Mouse (Mus musculus): ENCODE results near the gene Twist2. TPM values are rescaled to one million over a fixed set of nuclear protein-coding genes. Genes with fewer than 3 reads are reported as not detected.

Gene Twist2
- polyA plus RNA-seq, 2 experiments: 0.26 to 0.27 TPM

DNA sequence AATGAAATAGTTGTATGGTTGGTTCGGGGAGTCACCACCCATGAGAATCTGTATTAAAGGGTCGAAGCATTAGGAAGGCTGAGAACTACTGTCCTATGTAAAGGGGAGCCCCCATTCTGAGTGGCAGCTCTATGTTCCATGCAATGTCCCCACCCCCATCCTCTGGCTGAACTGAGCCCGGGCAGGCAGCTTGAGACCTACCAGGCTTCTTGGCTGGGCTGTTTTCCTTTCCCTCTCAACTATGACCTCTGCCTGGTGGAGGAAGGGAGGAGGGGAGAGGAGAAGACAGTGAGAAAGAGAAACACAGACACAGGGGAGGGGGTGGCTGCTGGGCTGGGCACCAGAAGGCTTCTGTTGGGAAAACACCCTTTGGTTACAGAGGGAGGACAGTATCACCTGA lies 1.9 kb upstream of the Twist2 start:
- WGBS (ENCODE audit: insufficient replicate concordance): 42% methylated on average over 3 of the region's 3 CpGs
- H3K36me3 ChIP-seq (replicated peaks; ENCODE audit: control insufficient read depth, insufficient read depth, low read depth): no peaks in the 10 kb centered on the region
- no peak overlapping the region for H3K27ac ChIP-seq
- no peak overlapping the region for H3K4me3 ChIP-seq (ENCODE audit: insufficient read depth in 1 of 2, low read depth in 2 of 2, low read length in 2 of 2)
- no peak overlapping the region for H3K4me2 ChIP-seq (ENCODE audit: low read depth)
- H3K9ac ChIP-seq (replicated peaks): no peak overlapping the region
- peaks cover 33% of the 10 kb centered on the region for H3K27me3 ChIP-seq (ENCODE audit: control insufficient read depth, insufficient read depth, low read length)
- DNase-seq (ENCODE audit: low read depth in 3 of 3, low spot score in 3 of 3) (no peak), ATAC-seq (ENCODE audit: insufficient read depth) (no peak)
- H3K4me1 ChIP-seq (replicated peaks; ENCODE audit: control insufficient read depth in 2 of 2, insufficient read depth in 2 of 2, low read length in 1 of 2): no peaks in the 10 kb centered on the region
- TF ChIP-seq CTCF (IDR thresholded peaks at IDR 0.05; ENCODE audit: low read depth) (no peak), EP300 (IDR thresholded peaks at IDR 0.05; ENCODE audit: low read depth) (no peak)
- H3K9me3 ChIP-seq (ENCODE audit: control insufficient read depth, low read length): no peaks in the 10 kb centered on the region

DNA sequence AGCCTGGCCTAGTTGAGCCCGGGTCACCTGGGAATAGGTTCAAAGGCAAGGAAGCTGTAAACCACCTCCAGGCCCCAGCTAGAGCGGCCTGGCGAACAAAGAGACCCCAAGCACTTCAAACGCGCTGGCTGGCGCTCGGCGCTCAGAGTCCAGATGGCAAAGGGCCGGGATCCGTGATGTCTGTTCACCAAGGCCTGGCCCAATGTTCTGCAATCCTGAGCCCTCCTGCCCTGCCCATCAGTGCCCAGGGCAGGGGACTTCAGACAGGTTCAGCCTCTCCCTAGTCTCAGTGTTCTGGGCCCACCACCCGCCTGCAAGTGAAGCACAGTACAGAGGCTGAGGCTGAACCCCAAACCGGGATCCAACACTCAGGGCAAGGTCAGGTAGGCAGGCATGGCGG lies 913 bp upstream of the Twist2 start:
- no peak for DNase-seq (ENCODE audit: low read depth in 3 of 3, low spot score in 3 of 3)
- Histone ChIP-seq H3K27ac (no peak overlapping the region), H3K9ac (replicated peaks) (no peak overlapping the region), H3K36me3 (replicated peaks; ENCODE audit: control insufficient read depth, insufficient read depth, low read depth) (no peaks in the 10 kb centered on the region), H3K4me2 (ENCODE audit: low read depth) (no peak overlapping the region), H3K27me3 (ENCODE audit: control insufficient read depth, insufficient read depth, low read length) (peaks cover 33% of the 10 kb centered on the region), H3K9me3 (ENCODE audit: control insufficient read depth, low read length) (no peaks in the 10 kb centered on the region), H3K4me3 (ENCODE audit: insufficient read depth in 1 of 2, low read depth in 2 of 2, low read length in 2 of 2) (no peak overlapping the region), H3K4me1 (replicated peaks; ENCODE audit: control insufficient read depth in 2 of 2, insufficient read depth in 2 of 2, low read length in 1 of 2) (no peaks in the 10 kb centered on the region)
- ATAC-seq (ENCODE audit: insufficient read depth): no peak
- TF ChIP-seq CTCF (IDR thresholded peaks at IDR 0.05; ENCODE audit: low read depth) (no peak), EP300 (IDR thresholded peaks at IDR 0.05; ENCODE audit: low read depth) (no peak)
- 22% methylated on average over 13 of the region's 13 CpGs for WGBS (ENCODE audit: insufficient replicate concordance)

DNA sequence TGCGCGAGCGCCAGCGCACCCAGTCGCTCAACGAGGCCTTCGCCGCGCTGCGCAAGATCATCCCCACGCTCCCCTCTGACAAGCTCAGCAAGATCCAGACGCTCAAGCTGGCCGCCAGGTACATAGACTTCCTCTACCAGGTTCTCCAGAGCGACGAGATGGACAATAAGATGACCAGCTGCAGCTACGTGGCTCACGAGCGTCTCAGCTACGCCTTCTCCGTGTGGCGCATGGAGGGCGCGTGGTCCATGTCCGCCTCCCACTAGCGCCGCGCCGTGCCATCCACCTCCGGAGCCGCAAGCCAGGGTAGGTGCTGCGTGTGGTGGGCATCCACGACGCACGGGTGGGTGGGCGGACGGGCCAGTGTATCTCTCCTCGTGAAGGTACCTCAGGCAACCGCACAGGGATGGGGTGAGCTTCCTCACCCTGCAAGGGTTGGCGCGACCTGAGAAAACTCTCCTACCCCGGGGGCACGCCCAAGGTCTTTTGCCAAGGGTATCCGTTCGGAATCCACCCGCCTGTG lies 644 bp downstream of the Twist2 start:
- 4% methylated on average over 45 of the region's 45 CpGs for WGBS (ENCODE audit: insufficient replicate concordance)
- no peaks in the 10 kb centered on the region for H3K4me1 ChIP-seq (replicated peaks; ENCODE audit: control insufficient read depth in 2 of 2, insufficient read depth in 2 of 2, low read length in 1 of 2)
- no peaks in the 10 kb centered on the region for H3K36me3 ChIP-seq (replicated peaks; ENCODE audit: control insufficient read depth, insufficient read depth, low read depth)
- H3K9me3 ChIP-seq (ENCODE audit: control insufficient read depth, low read length): no peaks in the 10 kb centered on the region
- ATAC-seq (ENCODE audit: insufficient read depth) (no peak), DNase-seq (ENCODE audit: low read depth in 3 of 3, low spot score in 3 of 3) (no peak)
- H3K27ac ChIP-seq: no peak overlapping the region
- TF ChIP-seq EP300 (IDR thresholded peaks at IDR 0.05; ENCODE audit: low read depth) (no peak), CTCF (IDR thresholded peaks at IDR 0.05; ENCODE audit: low read depth) (no peak)
- no peak overlapping the region for H3K9ac ChIP-seq (replicated peaks)
- peak overlapping the region; percentile 51 for H3K4me2 ChIP-seq (ENCODE audit: low read depth)
- peaks cover 33% of the 10 kb centered on the region for H3K27me3 ChIP-seq (ENCODE audit: control insufficient read depth, insufficient read depth, low read length)
- H3K4me3 ChIP-seq (ENCODE audit: insufficient read depth in 1 of 2, low read depth in 2 of 2, low read length in 2 of 2): peak overlapping the region in 1 of 2 experiments; percentile 38; a peak in 3 of 4 replicates

DNA sequence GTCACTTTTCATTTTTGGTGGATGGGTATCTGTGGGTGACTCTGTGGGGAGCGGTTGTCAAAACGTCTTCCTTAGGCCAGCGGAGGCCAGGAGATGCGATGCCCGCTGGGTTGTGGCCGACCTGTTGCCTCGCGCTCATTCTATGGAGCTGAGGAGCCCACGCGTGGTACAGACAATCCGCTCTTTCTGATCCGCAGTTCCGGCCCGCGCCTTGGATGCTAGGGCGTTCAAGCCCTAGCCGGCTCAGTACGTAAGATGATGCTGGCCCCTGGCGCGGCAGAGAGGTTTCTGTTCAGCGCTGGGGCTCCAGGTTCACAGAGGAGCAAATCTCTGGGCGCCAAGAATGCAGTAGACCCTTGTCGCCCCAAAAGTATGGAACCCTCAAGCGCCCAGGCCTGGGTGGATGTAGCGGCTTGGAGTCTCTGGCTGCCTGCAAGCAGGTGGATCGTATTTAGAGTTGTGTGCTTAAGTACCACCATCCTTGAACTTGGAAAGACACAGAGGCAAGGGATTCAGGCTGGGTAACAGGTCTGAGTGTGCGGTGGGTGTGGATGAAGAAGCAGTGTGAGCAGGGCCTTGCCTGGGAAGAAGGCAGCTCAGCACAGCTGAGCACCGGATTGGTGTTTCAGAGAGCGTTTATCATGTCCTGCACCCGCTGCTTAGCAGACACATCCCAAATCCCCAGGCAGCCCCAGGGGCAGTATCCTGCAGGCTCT lies 1.3 kb downstream of the Twist2 start:
- Histone ChIP-seq H3K4me2 (ENCODE audit: low read depth) (no peak overlapping the region), H3K36me3 (replicated peaks; ENCODE audit: control insufficient read depth, insufficient read depth, low read depth) (no peaks in the 10 kb centered on the region), H3K27ac (no peak overlapping the region), H3K9me3 (ENCODE audit: control insufficient read depth, low read length) (no peaks in the 10 kb centered on the region), H3K27me3 (ENCODE audit: control insufficient read depth, insufficient read depth, low read length) (peaks cover 33% of the 10 kb centered on the region), H3K9ac (replicated peaks) (no peak overlapping the region), H3K4me3 (ENCODE audit: insufficient read depth in 1 of 2, low read depth in 2 of 2, low read length in 2 of 2) (no peak overlapping the region), H3K4me1 (replicated peaks; ENCODE audit: control insufficient read depth in 2 of 2, insufficient read depth in 2 of 2, low read length in 1 of 2) (no peaks in the 10 kb centered on the region)
- WGBS (ENCODE audit: insufficient replicate concordance): 12% methylated on average over 30 of the region's 30 CpGs
- no peak for DNase-seq (ENCODE audit: low read depth in 3 of 3, low spot score in 3 of 3)
- no peak for ATAC-seq (ENCODE audit: insufficient read depth)
- TF ChIP-seq EP300 (IDR thresholded peaks at IDR 0.05; ENCODE audit: low read depth) (no peak), CTCF (IDR thresholded peaks at IDR 0.05; ENCODE audit: low read depth) (no peak)

DNA sequence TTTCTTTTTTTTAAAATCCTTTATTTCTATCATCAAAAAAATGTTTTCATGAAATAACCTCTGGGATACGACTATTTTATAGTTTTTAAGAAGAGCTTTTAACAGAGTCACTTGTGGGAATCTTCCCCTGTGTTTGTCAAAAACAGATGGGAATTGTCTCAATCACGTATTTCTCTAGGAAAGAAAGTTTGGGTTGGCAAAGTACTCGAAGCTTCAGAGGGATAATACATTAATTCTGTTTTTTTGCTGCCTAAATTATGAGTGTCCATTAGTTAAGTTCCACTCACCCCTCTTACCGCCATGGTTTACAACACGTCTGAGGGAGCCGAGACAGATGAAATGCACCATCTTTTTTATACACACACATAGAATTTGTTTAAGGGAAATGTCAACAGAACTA lies 2.2 kb downstream of the Twist2 start:
- peaks cover 33% of the 10 kb centered on the region for H3K27me3 ChIP-seq (ENCODE audit: control insufficient read depth, insufficient read depth, low read length)
- TF ChIP-seq EP300 (IDR thresholded peaks at IDR 0.05; ENCODE audit: low read depth): no peak
- H3K36me3 ChIP-seq (replicated peaks; ENCODE audit: control insufficient read depth, insufficient read depth, low read depth): no peaks in the 10 kb centered on the region
- H3K9ac ChIP-seq (replicated peaks): no peak overlapping the region
- H3K4me2 ChIP-seq (ENCODE audit: low read depth): no peak overlapping the region
- no peak overlapping the region for H3K27ac ChIP-seq
- H3K4me1 ChIP-seq (replicated peaks; ENCODE audit: control insufficient read depth in 2 of 2, insufficient read depth in 2 of 2, low read length in 1 of 2): no peaks in the 10 kb centered on the region
- H3K4me3 ChIP-seq (ENCODE audit: insufficient read depth in 1 of 2, low read depth in 2 of 2, low read length in 2 of 2): no peak overlapping the region
- no peaks in the 10 kb centered on the region for H3K9me3 ChIP-seq (ENCODE audit: control insufficient read depth, low read length)
- 50% methylated on average over 6 of the region's 6 CpGs for WGBS (ENCODE audit: insufficient replicate concordance)
- ATAC-seq (ENCODE audit: insufficient read depth) (no peak), DNase-seq (ENCODE audit: low read depth in 3 of 3, low spot score in 3 of 3) (no peak)
